Mouse (Mus musculus) MEL (cell line): ENCODE data around the gene Dpysl5. TPM values are rescaled to one million over a fixed set of nuclear protein-coding genes. Genes with fewer than 3 reads are reported as not detected.

Source experiments
- DNase-seq: peaks from one replicate; pipeline ENCODE4 v3.0.0; 2011; ENCODE audit warnings: low read depth, low spot score
- H3K27ac ChIP-seq: 2 replicates; pipeline ENCODE4 v1.5.1; 2012; ENCODE audit warnings: low read depth, mild to moderate bottlenecking, control low read depth, low read length, moderate library complexity; ENCODE audit not compliant: control insufficient read depth
- H3K27me3 ChIP-seq, 2 experiments: fragments of 150-350 bp in 1 of 2; sonication (generic) in 1 of 2; 2 replicates each; pipeline ENCODE4 v1.6.1; 2012; ENCODE audit warnings: low read length in 2 of 2, mild to moderate bottlenecking in 2 of 2, improper control_type of control experiment in 1 of 2, moderate library complexity in 1 of 2; ENCODE audit not compliant: insufficient read depth in 2 of 2, control insufficient read depth in 1 of 2
- H3K36me3 ChIP-seq, 2 experiments: 2 replicates each; pipeline ENCODE4 v1.6.1; 2012 to 2014; ENCODE audit warnings: low read length in 2 of 2, improper control_type of control experiment in 1 of 2, inconsistent platforms in 1 of 2, mild to moderate bottlenecking in 1 of 2; ENCODE audit not compliant: insufficient read depth in 2 of 2, control insufficient read depth in 1 of 2
- H3K4me1 ChIP-seq, 2 experiments: fragments of 150-350 bp in 1 of 2; sonication (generic) in 1 of 2; 2 replicates each; pipeline ENCODE4 v1.6.1; 2012; ENCODE audit warnings: low read length in 2 of 2, improper control_type of control experiment in 1 of 2, mild to moderate bottlenecking in 1 of 2; ENCODE audit not compliant: insufficient read depth in 2 of 2, control insufficient read depth in 1 of 2
- H3K4me3 ChIP-seq, 2 experiments: fragments of 150-350 bp in 1 of 2; sonication (generic) in 1 of 2; 2 replicates each; pipeline ENCODE4 v1.5.1; 2012; ENCODE audit warnings: low read depth in 2 of 2, low read length in 2 of 2, mild to moderate bottlenecking in 2 of 2, moderate library complexity in 2 of 2, control low read depth in 1 of 2, improper control_type of control experiment in 1 of 2; ENCODE audit not compliant: control insufficient read depth in 1 of 2, insufficient read depth in 1 of 2
- H3K79me2 ChIP-seq: 2 replicates; pipeline ENCODE4 v1.6.1; 2012; ENCODE audit warnings: mild to moderate bottlenecking, low read length, moderate library complexity; ENCODE audit not compliant: control insufficient read depth, poor library complexity, insufficient read depth
- H3K9ac ChIP-seq: 2 replicates; pipeline ENCODE4 v1.6.1; 2012; ENCODE audit warnings: low read depth, mild to moderate bottlenecking, control low read depth, low read length, moderate library complexity; ENCODE audit not compliant: control insufficient read depth, poor library complexity, severe bottlenecking
- H3K9me3 ChIP-seq: fragments of 150-350 bp; sonication (generic); replicated peaks from 2 replicates; pipeline ENCODE4 v1.6.1; 2012; ENCODE audit warnings: mild to moderate bottlenecking, low read length, improper control_type of control experiment, moderate library complexity; ENCODE audit not compliant: insufficient read depth
- BHLHE40 ChIP-seq: IDR thresholded peaks from 2 replicates; pipeline ENCODE4 v1.6.1; 2012; ENCODE audit warnings: low read depth, mild to moderate bottlenecking, inconsistent platforms, low read length, improper control_type of control experiment, borderline replicate concordance
- CHD1 ChIP-seq: IDR thresholded peaks from 2 replicates; pipeline ENCODE4 v1.6.1; 2012; ENCODE audit warnings: low read depth, mild to moderate bottlenecking, inconsistent platforms, low read length, improper control_type of control experiment
- ELF1 ChIP-seq: IDR thresholded peaks from 2 replicates; pipeline ENCODE4 v1.6.1; 2014; ENCODE audit warnings: low read depth, mild to moderate bottlenecking, inconsistent platforms, low read length, improper control_type of control experiment, moderate library complexity
- ETS1 ChIP-seq: IDR thresholded peaks from 2 replicates; pipeline ENCODE4 v1.6.1; 2012; ENCODE audit warnings: low read depth, mild to moderate bottlenecking, inconsistent platforms, low read length, improper control_type of control experiment, moderate library complexity
- GABPA ChIP-seq: IDR thresholded peaks from 2 replicates; pipeline ENCODE4 v1.6.1; 2012; ENCODE audit warnings: low read depth, mild to moderate bottlenecking, inconsistent platforms, low read length, improper control_type of control experiment, moderate library complexity
- GATA1 ChIP-seq: IDR thresholded peaks from 2 replicates; pipeline ENCODE4 v1.6.1; 2011; ENCODE audit warnings: low read depth, low read length, improper control_type of control experiment
- HCFC1 ChIP-seq: IDR thresholded peaks from 2 replicates; pipeline ENCODE4 v1.6.1; 2012; ENCODE audit warnings: low read depth, mild to moderate bottlenecking, inconsistent platforms, low read length, improper control_type of control experiment, moderate library complexity
- MAFK ChIP-seq: IDR thresholded peaks from 2 replicates; pipeline ENCODE4 v1.6.1; 2011; ENCODE audit warnings: low read depth, mild to moderate bottlenecking, low read length, improper control_type of control experiment, borderline replicate concordance
- MAX ChIP-seq: IDR thresholded peaks from 2 replicates; pipeline ENCODE4 v1.6.1; 2011; ENCODE audit warnings: low read length, improper control_type of control experiment
- MXI1 ChIP-seq: IDR thresholded peaks from 2 replicates; pipeline ENCODE4 v1.6.1; 2011; ENCODE audit warnings: mild to moderate bottlenecking, low read depth, low read length, improper control_type of control experiment
- MYC ChIP-seq: IDR thresholded peaks from 2 replicates; pipeline ENCODE4 v1.6.1; 2011; ENCODE audit warnings: low read depth, mild to moderate bottlenecking, low read length, improper control_type of control experiment, moderate library complexity
- NRF1 ChIP-seq: IDR thresholded peaks from 2 replicates; pipeline ENCODE4 v1.6.1; 2014; ENCODE audit warnings: low read depth, mild to moderate bottlenecking, inconsistent platforms, low read length, improper control_type of control experiment, moderate library complexity; ENCODE audit not compliant: poor library complexity, insufficient read depth, severe bottlenecking
- RAD21 ChIP-seq: IDR thresholded peaks from 2 replicates; pipeline ENCODE4 v1.6.1; 2011; ENCODE audit warnings: mild to moderate bottlenecking, low read depth, low read length, improper control_type of control experiment
- SIN3A ChIP-seq: IDR thresholded peaks from 2 replicates; pipeline ENCODE4 v1.6.1; 2012; ENCODE audit warnings: low read length, improper control_type of control experiment, inconsistent platforms
- TBP ChIP-seq: IDR thresholded peaks from 2 replicates; pipeline ENCODE4 v1.8.0; 2011; ENCODE audit warnings: low read depth, low read length, improper control_type of control experiment
- UBTF ChIP-seq: IDR thresholded peaks from 2 replicates; pipeline ENCODE4 v1.6.1; 2012; ENCODE audit warnings: low read depth, mild to moderate bottlenecking, inconsistent platforms, low read length, improper control_type of control experiment, moderate library complexity, borderline replicate concordance; ENCODE audit not compliant: insufficient read depth
- ZC3H11A ChIP-seq: IDR thresholded peaks from 2 replicates; pipeline ENCODE4 v1.6.1; 2012; ENCODE audit warnings: low read depth, mild to moderate bottlenecking, inconsistent platforms, low read length, improper control_type of control experiment
- ZKSCAN1 ChIP-seq: IDR thresholded peaks from 2 replicates; pipeline ENCODE4 v1.6.1; 2012; ENCODE audit warnings: low read depth, mild to moderate bottlenecking, inconsistent platforms, low read length, improper control_type of control experiment, moderate library complexity
- polyA plus RNA-seq, 2 experiments: library from polyadenylated mRNA; stranded (reverse) in 1 of 2; unstranded in 1 of 2; fragments of >175 nt in 1 of 2; fragments of >200 nt in 1 of 2; gene quantifications; 2 replicates each; pipeline versions ENCODE4 v1.2.1 to v1.2.4; 2012; ENCODE audit warnings: low replicate concordance in 2 of 2, low read depth in 1 of 2; ENCODE audit not compliant: insufficient read length in 2 of 2, insufficient read depth in 1 of 2, missing spikeins in 1 of 2
- total RNA-seq: library from RNA; depleted of rRNA; stranded (reverse); fragments of 300-350 nt; gene quantifications from 2 replicates; pipeline ENCODE4 v1.2.3, GENCODE M21; 2012

Dpysl5 gene
- total and polyA plus RNA-seq, 3 experiments, result not detected

DNA sequence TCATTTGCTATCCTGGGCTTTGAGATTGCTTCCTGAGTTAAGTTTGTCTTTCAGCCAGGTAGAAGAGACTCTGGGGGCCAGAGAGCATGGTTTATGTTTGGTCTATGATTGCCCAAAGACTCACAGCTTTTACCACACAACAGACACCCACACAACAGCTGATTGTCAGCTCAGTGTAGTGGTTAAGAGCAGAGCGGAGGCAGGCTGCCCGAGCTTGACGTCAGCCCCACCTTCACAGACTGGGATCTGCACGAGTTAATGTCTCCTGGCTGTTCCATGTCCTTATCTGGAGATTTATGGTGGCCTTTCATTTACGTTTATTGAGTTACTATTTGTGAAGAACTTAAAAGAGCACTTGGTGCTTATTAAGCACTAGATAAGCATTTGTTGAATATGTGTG, 43.9 kb downstream of the Dpysl5 start:
- H3K9ac ChIP-seq, result no peak overlapping the region
- TF ChIP-seq GATA1 (no peak), MAFK (no peak), BHLHE40 (no peak), ZKSCAN1 (no peak), TBP (no peak), CHD1 (no peak), MYC (no peak), MXI1 (no peak), GABPA (no peak), NRF1 (no peak), HCFC1 (no peak)
- TF ChIP-seq, all 39 proteins: peak for 0
- Histone ChIP-seq H3K9me3 (no peaks in the 10 kb centered on the region), H3K27me3 (peaks cover 8 to 18% of the 10 kb centered on the region in 2 experiments), H3K4me3 (no peak overlapping the region), H3K4me1 (no peaks in the 10 kb centered on the region), H3K36me3 (no peaks in the 10 kb centered on the region), H3K79me2 (no peaks in the 10 kb centered on the region), H3K27ac (no peak overlapping the region)
- no peak for DNase-seq

DNA sequence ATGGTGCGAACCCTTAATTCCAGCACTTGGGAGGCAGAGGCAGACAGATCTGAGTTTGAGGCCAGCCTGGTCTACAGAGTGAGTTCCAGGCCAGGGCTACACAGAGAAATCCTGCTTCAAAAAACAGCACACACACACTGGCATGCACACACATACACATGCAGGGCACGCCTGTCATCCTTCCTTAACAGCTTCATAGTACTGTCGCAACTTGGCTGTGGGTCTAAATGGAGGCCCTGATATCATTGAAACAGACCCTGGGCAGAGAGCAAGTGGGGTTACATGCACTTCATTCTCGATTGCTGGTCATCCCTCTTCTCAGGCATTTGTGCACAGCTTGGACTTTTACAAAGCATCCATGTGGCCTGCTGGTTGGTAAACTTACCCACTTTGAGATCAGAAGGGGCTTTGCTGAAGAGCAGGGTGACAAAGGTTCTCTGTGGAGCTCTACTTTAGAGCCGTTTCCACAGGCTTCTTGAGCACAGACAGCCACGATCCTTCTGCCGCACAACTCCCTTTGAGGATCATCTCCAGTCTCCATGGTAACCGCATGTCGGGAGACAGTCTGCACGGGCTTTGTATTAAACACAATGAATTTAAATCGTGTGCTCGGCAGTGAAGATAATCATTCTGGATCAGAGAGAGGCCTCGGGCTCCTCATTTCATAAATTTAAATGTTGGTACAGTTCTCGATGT, 51.6 kb downstream of the Dpysl5 start:
- no peak for TF ChIP-seq UBTF
- no peak for TF ChIP-seq ZC3H11A
- TF ChIP-seq GABPA, result no peak
- no peak for TF ChIP-seq HCFC1
- Histone ChIP-seq H3K4me1 (no peaks in the 10 kb centered on the region), H3K27ac (no peak overlapping the region), H3K9me3 (no peaks in the 10 kb centered on the region), H3K36me3 (no peaks in the 10 kb centered on the region), H3K9ac (no peak overlapping the region), H3K27me3 (peaks cover 7 to 12% of the 10 kb centered on the region in 2 experiments; a peak in 3 of 4 replicates), H3K79me2 (no peaks in the 10 kb centered on the region), H3K4me3 (no peak overlapping the region)
- no peak for DNase-seq

DNA sequence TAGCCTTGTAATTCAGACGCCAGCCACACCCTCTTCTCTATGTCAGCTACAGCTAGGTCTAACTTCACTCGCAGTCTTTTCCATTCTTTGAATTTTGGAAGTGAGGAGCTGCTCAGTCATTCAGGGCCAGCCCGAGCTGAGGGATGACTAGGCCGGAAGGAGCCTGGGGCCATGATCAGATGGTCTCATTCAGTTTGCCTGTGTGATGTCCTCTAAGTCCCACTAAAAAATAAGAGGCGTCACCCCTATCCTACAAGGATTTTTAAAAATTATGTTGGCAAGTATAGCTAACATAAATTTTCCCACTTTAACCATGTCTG, 52.1 kb downstream of the Dpysl5 start:
- Histone ChIP-seq H3K4me1 (no peaks in the 10 kb centered on the region), H3K36me3 (no peaks in the 10 kb centered on the region), H3K9me3 (no peaks in the 10 kb centered on the region), H3K4me3 (no peak overlapping the region), H3K79me2 (no peaks in the 10 kb centered on the region), H3K27ac (no peak overlapping the region), H3K9ac (no peak overlapping the region), H3K27me3 (peaks cover 7 to 12% of the 10 kb centered on the region in 2 experiments; a peak in 3 of 4 replicates)
- no peak for TF ChIP-seq CHD1
- TF ChIP-seq RAD21, result no peak
- TF ChIP-seq ETS1, result no peak
- no peak for TF ChIP-seq MYC
- TF ChIP-seq TBP, result no peak
- TF ChIP-seq ELF1, result no peak
- TF ChIP-seq SIN3A, result no peak
- no peak for TF ChIP-seq MAX
- no peak for DNase-seq
